Mouse (Mus musculus): ENCODE measurements at regions not wholly inside any gene's neighbourhood (a gene's known extent, or its start where the extent isn't known, plus 50 kb on each side); places are given as distances from the start of the nearest gene placed in this dataset.

DNA sequence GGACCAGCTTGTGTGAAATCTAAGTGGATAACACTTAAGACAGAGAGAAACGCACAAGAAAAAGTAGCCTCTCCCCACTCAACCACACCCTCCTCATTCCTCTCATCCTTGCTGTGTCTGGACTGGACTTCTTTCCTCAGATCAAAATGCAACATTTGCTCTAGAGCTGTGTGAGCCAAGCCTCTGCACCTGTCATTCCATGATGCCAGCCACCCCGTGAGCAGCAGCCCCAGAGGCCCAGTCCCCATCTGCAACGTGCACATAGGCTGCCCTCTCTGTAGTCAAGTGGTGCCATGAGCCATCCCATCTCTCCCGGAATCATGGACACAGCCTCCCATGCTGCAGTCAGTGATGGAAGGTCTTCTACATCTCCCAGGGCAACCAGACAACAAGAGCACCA lies 55.1 kb upstream of the Gpc1 start:
- DNase-seq (ENCODE audit: low spot score), result no peak

GRCm38 (mm10) chr1:92775908-92776307 lies 55.5 kb upstream of the Gpc1 start:
- no peak for DNase-seq (ENCODE audit: low spot score)

GRCm38 (mm10) chr1:92774743-92775692 lies 56.4 kb upstream of the Gpc1 start:
- DNase-seq (ENCODE audit: low spot score), result no peak

DNA sequence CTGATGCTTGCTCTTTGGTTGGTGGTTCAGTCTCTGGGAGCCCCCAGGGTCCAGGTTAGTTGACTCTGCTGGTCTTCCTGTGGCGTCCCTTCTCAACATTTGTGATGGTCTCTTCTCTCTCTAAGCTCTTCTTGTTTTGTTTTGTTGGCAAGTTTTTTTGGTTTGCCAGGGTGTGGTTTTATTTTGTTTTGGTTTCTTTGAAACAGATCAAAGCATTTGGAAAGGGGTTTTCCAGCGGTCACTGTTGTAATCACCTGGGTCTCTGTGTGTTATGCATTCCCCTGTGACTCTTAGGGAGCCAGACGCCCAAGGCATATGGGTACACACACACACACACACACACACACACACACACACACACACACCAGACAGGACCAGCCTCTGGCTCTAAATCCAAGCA lies 57.4 kb upstream of the Gpc1 start:
- no peak for DNase-seq (ENCODE audit: low spot score)

DNA sequence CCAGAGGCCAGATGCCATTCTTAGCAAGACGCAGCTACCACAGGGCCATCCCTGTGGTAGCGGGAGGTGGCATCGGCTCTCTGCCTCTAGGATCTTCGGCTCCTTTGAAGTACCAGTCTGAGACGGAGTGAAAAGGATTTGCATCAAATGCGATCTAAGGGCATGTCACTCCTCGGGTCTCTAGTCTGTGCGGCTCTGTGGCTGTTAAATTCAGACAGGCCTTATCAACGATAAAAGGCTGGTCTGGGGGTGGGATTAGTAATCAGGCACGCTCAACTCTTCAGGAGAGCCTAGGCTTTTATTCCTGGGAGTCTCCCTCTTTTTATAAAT lies 58.7 kb upstream of the Gpc1 start:
- no peak for DNase-seq (ENCODE audit: low spot score)

DNA sequence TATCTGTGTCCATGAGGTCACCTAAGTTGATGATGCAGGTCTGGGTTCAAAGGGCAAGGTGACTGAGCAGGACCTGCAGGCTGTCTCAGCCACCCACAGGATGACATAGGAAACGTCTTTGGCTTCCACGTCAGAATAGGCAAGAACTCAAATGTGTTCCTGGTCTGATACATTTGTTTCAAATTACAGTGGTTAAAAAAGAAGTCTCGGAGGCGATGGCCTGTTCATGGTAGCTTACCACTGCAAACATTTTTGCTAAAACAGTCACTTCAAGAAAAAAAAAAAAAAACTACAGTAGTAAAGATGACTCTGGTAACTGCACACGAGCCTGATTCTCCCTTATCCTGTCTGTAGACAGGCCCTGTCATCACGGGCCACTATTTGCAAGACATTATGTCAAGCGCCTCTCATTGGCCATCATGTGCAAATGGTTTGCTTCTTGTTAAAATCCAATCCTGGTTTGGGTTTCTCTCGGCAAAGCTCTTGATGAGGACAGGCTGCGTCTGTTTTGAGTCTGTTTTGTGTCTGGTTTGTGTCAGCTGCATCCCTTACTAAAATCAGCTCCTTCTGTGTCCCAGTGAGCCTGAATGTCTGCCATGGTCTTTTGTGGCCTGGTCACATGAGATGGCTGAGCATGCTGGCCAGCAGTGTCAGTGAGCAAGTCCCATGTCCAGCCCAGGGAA lies 59.2 kb upstream of the Gpc1 start:
- no peak for DNase-seq (ENCODE audit: low spot score)

- DNase-seq (ENCODE audit: low spot score), result no peak
Observed at GRCm38 (mm10) chr1:92769696-92770095, 61.7 kb upstream of the Gpc1 start.

GRCm38 (mm10) chr1:92769156-92769555 lies 62.3 kb upstream of the Gpc1 start:
- no peak for DNase-seq (ENCODE audit: low spot score)

DNA sequence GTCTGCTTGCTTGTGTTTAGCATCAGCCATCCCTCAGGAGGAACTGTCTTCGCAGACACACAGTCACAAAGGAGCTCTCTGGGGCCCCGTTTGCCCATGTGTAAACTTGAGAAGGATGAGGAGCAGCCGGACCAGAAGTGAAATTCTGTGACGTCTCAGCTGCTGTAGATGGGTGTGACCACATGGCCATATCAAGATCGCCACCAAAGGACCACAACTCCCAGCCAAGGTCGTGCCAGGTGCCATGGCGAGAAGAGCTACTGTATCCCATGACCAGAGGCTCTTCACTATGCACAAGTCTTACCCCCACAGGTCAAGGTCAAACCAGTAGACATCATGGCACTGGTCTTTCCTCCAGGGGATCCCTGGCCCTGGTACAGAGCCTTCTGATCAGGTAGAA lies 64.9 kb upstream of the Gpc1 start:
- DNase-seq (ENCODE audit: low spot score), result no peak

DNA sequence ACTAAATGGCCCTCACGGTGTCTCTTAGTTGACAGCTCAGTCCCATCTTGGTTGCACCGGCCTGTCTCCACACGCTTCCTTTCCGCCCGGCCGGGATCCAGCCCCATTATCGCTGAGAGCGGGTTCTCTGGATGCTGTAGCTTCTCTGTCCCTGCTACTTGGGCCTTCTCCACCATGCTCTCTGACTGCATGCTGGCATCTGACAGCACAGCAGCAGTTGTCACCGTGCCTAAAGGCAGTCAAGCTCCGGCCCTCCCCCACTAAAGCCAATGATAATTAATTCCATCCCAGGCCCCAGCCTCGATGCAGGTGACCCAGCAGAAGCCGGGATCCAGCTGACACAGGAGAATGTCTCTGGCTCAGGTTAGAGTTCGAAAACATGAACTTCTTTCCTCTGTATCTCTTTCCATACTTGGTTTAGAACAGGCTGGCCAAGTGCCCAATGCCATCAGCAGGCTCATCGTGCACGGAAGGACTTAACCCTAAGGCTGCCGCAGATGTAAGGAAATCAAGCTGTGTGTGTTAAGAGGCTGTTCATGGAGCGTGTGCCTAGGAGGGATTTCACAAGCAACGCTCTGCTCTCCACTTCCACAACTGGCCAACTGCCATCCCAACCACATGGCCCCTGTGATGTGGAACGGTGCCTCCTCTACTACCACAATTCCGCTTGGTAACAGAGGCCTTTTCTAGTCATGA lies 76.5 kb upstream of the Gpc1 start:
- peak; percentile 37 for DNase-seq (ENCODE audit: low spot score)

- DNase-seq (ENCODE audit: low spot score), result peak; percentile 22
Observed at GRCm38 (mm10) chr1:92751700-92752136, 79.7 kb upstream of the Gpc1 start.

GRCm38 (mm10) chr1:92749475-92749874 lies 82.0 kb upstream of the Gpc1 start:
- no peak for DNase-seq (ENCODE audit: low spot score)

DNA sequence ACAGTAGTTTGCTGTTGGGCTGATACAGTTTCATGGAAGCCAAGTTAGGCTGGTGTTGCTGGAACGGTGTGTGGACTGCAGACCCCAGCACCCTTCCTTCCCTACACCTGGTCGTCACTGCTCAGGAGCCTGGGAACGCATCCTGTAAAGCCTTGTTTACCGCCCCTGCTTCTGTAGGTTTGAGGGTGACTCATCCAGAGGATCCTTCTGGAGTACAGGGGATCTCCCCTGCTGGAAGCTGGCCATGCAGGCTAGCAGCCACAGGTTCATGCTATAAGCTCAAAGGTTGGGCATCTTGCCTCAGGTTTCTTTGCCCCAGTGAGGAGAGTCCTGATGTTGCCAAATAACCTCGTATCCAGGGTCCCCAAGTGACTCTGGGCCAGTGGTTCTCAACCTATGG lies 86.2 kb upstream of the Gpc1 start:
- no peak for DNase-seq (ENCODE audit: low spot score)

DNA sequence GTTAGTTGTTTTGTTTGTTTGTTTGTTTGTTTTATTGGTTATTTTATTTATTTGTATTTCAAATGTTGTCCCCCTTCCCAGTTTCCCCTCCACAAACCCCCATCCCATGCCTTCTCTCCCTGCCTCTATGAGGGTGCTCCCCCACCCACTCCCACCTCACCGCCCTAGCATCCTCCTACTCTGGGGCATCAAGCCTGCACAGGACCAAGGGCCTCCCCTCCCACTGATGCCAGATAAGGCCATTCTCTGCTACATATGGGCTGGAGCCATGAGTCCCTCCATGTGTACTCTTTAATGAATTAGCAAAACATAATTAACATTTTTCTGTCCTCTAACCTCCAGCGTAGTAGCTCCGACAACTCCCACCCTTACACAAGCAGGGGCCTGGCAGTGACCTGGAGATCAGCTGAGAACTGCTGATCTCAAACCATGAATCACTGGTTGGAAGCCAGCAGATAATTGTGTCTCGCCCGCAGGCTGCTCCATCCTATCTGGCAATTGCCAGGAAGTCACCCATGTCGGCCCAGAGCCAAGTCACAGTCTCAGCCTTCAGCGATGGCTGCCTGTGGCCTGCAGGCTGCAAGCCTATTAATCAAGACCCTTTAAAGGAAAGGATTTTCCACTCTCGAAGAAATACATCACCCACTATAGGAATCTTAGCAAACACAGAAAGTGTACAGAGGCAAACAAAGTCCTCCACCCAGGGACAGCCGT lies 86.8 kb upstream of the Gpc1 start:
- DNase-seq (ENCODE audit: low spot score), result peak; percentile 15

DNA sequence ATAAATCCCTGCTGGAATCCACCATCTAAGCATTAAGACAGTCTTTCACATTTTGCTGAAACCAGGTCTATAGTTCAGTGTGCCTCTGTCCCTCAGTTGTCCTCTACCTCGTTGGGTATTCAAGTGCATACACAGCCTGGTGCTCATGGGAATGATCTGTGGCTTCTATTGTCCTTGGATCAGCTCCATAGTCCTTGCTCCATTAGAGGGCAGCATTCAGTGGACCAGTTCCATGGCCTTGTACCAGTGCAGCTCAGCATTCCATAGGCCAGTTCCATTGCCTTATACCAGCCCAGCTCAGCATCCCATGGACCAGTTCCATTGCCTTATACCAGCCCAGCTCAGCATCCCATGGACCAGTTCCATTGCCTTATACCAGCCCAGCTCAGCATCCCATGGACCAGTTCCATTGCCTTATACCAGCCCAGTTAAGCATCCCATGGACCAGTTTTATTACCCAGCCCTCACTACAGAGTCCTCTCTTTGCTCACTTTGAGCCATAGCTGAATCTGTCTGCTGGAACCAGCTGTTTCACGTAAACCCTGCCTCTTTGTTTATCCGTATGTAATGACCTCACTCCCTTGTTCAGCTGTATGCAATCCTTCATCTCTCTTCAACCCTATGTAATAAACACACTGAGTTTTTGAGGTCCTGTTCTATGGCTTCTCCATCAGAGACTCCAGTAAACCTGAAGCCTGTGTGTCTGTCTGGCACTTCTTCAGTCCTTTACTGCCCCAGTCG lies 88.4 kb upstream of the Gpc1 start:
- DNase-seq (ENCODE audit: low spot score), result peak; percentile 78

DNA sequence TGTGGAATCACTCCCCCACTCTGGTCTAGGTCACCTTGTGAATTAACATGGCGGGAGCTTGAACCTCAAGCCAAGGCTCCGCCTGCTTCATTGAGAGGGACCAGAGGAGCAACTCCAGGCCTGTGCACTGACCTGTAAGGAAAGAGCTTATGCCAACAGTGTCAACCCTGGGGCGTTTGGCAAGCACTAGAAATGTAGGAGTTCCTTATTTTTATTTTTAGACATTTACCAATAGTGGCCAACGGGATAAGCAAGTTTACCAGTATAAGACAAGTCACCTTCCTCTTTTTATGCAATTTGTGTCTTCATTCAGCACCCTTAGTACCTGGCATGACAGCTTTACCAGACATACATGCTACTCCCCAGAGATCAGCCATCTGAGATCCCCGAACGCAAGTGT lies 89.1 kb upstream of the Gpc1 start:
- DNase-seq (ENCODE audit: low spot score), result no peak

DNA sequence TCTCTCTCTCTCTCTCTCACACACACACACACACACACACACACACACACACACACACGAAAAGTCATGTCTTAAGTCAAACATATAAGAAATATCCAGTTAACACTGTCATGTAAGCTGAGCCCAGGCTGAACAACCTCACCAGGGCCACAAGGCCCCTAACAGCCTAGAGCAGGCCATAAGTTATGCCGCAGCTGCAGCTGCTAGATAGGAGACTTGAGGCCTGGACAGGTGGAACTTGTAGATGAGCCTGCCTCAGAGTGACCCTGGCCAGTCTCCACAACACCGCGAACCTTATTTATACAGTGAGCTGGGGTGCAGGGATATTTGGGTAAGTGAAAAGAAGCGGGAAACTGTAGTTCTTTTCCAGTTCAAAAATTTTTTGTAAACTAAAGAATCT lies 90.4 kb upstream of the Gpc1 start:
- DNase-seq (ENCODE audit: low spot score), result no peak

DNA sequence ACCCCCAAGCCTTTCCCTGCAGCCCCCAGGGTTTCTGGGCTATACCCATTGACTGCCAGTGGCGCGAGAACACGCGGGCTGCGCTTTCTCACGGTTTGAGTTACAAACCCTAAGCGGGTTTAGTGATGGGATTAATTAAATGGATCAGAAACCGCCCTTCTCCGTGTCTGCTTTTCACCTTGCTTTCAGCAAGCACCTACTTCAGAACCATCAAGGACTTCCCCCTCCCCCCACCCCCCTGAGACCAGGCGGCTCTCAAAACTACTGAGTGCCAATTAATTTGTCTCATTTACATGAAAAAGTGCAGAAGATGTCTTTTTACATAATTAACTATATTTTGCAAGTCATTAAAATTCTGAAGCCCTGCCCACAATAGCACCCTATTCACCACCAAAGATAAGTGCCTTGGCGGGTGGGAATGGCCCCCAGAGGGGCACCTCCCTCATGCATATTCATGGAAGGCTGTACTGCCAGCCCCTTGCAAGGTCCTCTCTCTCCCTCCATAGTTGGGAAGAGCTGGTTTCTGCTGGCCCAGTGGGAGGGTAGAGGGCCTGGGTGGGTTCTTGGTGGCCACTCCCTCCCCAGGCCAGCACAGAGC lies 89.1 kb upstream of the Otos start:
- DNase-seq (ENCODE audit: low spot score), result no peak

GRCm38 (mm10) chr1:92736411-92736810 lies 87.8 kb upstream of the Otos start:
- DNase-seq (ENCODE audit: low spot score), result no peak

DNA sequence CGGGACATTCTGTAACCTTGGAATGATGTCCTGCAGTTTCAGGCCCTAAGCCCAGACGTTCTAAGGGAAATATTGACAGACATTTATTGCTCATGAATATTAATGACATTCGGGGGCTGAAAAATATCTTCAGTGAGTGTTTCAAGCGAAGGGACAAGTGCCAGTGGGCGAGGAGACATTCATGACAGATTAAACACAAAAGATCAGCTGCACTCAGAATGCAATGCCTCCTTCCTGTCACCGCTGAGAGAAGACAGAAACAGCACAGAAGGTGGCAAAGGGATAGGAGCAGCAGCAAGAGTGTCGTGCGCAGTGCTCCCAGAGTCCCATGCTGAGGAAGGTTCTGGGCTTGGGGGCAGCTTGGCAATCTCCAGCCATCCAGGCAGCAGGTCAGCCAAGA lies 85.1 kb upstream of the Otos start:
- DNase-seq (ENCODE audit: low spot score), result no peak

Data from adipocyte (in vitro differentiated cells).